Mouse (Mus musculus) C2C12 (cell line): ENCODE results near the gene 2010111I01Rik. TPM values are rescaled to one million over a fixed set of nuclear protein-coding genes. Genes with fewer than 3 reads are reported as not detected.

Experiments
- H3K27me3 ChIP-seq: one replicate; pipeline ENCODE4 v1.6.1; 2011; ENCODE audit not compliant: control insufficient read depth, insufficient read depth, insufficient read length
- H3K36me3 ChIP-seq: one replicate; pipeline ENCODE4 v1.6.1; 2011; ENCODE audit not compliant: control insufficient read depth, insufficient read depth
- H3K4me3 ChIP-seq: one replicate; pipeline ENCODE4 v1.5.1; 2011; ENCODE audit warnings: mild to moderate bottlenecking, control low read depth; ENCODE audit not compliant: poor library complexity, insufficient read depth, severe bottlenecking
- H3K79me2 ChIP-seq: one replicate; pipeline ENCODE4 v1.6.1; 2011; ENCODE audit not compliant: control insufficient read depth, insufficient read depth
- H3K79me3 ChIP-seq: one replicate; pipeline ENCODE4 v1.6.1; 2011; ENCODE audit warnings: low read depth, control low read depth
- H3ac ChIP-seq: one replicate; pipeline ENCODE3; 2011; ENCODE audit warnings: low read depth; ENCODE audit not compliant: control insufficient read depth, insufficient read length
- CEBPB ChIP-seq: IDR thresholded peaks from one replicate; pipeline ENCODE4 v1.6.1; 2011; ENCODE audit warnings: low read depth, mild to moderate bottlenecking, control low read depth, moderate library complexity
- CTCF ChIP-seq: IDR thresholded peaks from one replicate; pipeline ENCODE4 v1.5.1; 2011; ENCODE audit not compliant: control insufficient read depth, insufficient read depth, insufficient read length
- FOSL1 ChIP-seq: IDR thresholded peaks from one replicate; pipeline ENCODE4 v1.8.0; 2011; ENCODE audit warnings: mild to moderate bottlenecking, low read length; ENCODE audit not compliant: poor library complexity, insufficient read depth, severe bottlenecking
- MAX ChIP-seq: IDR thresholded peaks from one replicate; pipeline ENCODE4 v1.6.1; 2011; ENCODE audit warnings: mild to moderate bottlenecking, control low read depth
- MYOD1 ChIP-seq: IDR thresholded peaks from one replicate; pipeline ENCODE4 v1.6.1; 2011; ENCODE audit warnings: low read depth; ENCODE audit not compliant: control insufficient read depth, insufficient read length
- MYOG ChIP-seq: IDR thresholded peaks from one replicate; pipeline ENCODE4 v1.6.1; 2011; ENCODE audit not compliant: control insufficient read depth, insufficient read length; ENCODE audit errors: extremely low read depth
- USF1 ChIP-seq: IDR thresholded peaks from one replicate; pipeline ENCODE4 v1.6.1; 2011; ENCODE audit warnings: low read depth, mild to moderate bottlenecking, control low read depth, moderate library complexity
- polyA plus RNA-seq: library from polyadenylated mRNA; unstranded; fragments of >200 nt; fragmentation: generic; extraction: Trizol; gene quantifications from one replicate; pipeline ENCODE4 v1.2.1, GENCODE M21; 2012; ENCODE audit warnings: missing spikeins

2010111I01Rik gene
- polyA plus RNA-seq, 1 experiment = 91.7 TPM

- H3ac ChIP-seq = no peak overlapping the region
- H3K79me3 ChIP-seq = no peaks in the 10 kb centered on the region
- no peak overlapping the region for H3K4me3 ChIP-seq
- no peaks in the 10 kb centered on the region for H3K79me2 ChIP-seq
- H3K27me3 ChIP-seq = no peaks in the 10 kb centered on the region
- H3K36me3 ChIP-seq = no peaks in the 10 kb centered on the region
- TF ChIP-seq CEBPB (no peak), MAX (peak; percentile 58)
Observed at GRCm38 (mm10) chr13:63092299-63092698, 127.6 kb downstream of the 2010111I01Rik start.

- Histone ChIP-seq H3K4me3 (no peak overlapping the region), H3K36me3 (no peaks in the 10 kb centered on the region), H3K79me3 (no peaks in the 10 kb centered on the region), H3K27me3 (no peaks in the 10 kb centered on the region), H3ac (no peak overlapping the region), H3K79me2 (no peaks in the 10 kb centered on the region)
- TF ChIP-seq CEBPB = no peak
- TF ChIP-seq FOSL1 = no peak
Observed at GRCm38 (mm10) chr13:63092874-63093273, 128.2 kb downstream of the 2010111I01Rik start.

GRCm38 (mm10) chr13:63093636-63094035, 128.9 kb downstream of the 2010111I01Rik start:
- no peak overlapping the region for H3ac ChIP-seq
- H3K36me3 ChIP-seq = no peaks in the 10 kb centered on the region
- TF ChIP-seq USF1 (no peak), FOSL1 (peak; percentile 20)
- no peaks in the 10 kb centered on the region for H3K79me3 ChIP-seq
- H3K79me2 ChIP-seq = no peaks in the 10 kb centered on the region
- no peak overlapping the region for H3K4me3 ChIP-seq
- H3K27me3 ChIP-seq = no peaks in the 10 kb centered on the region

DNA sequence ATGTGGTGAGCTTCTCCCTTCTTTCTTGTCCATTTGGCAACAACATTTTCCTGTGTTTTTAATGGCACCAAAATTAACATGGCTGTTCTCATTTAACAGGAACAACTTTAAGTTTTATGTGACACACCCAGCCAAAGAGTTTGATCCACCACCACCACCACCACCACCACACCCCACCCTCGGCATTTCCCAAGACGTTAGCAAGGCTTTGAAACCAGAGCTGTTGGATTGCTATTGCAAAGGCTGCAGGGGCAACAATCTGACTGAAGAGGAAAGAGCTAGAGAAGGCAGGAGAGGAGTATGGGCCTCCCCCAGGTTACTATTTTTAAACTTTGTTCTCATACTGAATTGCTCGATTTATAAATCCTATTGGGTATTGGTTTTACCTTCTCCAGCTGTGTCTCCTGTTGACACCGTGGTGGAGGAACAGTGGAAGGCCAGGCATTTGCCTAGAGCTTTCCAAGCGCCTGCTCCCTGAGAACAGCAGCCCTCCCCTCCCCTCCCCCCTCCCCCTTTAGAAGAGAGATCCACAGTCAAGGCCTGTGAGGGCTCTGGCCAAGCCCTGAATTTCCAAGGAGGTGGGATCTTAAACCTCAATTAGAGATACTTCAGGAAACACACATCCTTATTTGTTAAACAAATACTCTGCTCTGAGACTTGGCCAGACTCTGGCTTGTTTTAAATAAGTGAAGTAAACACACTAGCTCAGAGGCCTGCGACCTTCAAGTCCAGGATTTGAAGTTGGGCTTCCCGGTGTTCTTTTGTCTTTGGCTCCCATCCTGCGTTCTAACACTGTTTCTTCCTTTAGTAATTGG, 129.8 kb downstream of the 2010111I01Rik start:
- no peak overlapping the region for H3ac ChIP-seq
- TF ChIP-seq MYOD1 (no peak), USF1 (no peak), MYOG (no peak), CEBPB (no peak), FOSL1 (no peak), MAX (no peak), CTCF (no peak)

GRCm38 (mm10) chr13:63096764-63097163, 132.1 kb downstream of the 2010111I01Rik start:
- H3K27me3 ChIP-seq = no peaks in the 10 kb centered on the region
- no peaks in the 10 kb centered on the region for H3K36me3 ChIP-seq
- H3ac ChIP-seq = no peak overlapping the region
- no peaks in the 10 kb centered on the region for H3K79me2 ChIP-seq
- TF ChIP-seq CTCF = no peak
- no peak for TF ChIP-seq MYOD1
- TF ChIP-seq MAX = no peak
- TF ChIP-seq USF1 = no peak
- no peak for TF ChIP-seq FOSL1
- no peak for TF ChIP-seq CEBPB
- no peak for TF ChIP-seq MYOG
- H3K79me3 ChIP-seq = no peaks in the 10 kb centered on the region
- no peak overlapping the region for H3K4me3 ChIP-seq

More for the DNA sequence above, 129.8 kb downstream of the 2010111I01Rik start:
- no peaks in the 10 kb centered on the region for H3K27me3 ChIP-seq
- no peaks in the 10 kb centered on the region for H3K79me3 ChIP-seq
- H3K36me3 ChIP-seq = no peaks in the 10 kb centered on the region
- H3K79me2 ChIP-seq = no peaks in the 10 kb centered on the region
- no peak overlapping the region for H3K4me3 ChIP-seq

DNA sequence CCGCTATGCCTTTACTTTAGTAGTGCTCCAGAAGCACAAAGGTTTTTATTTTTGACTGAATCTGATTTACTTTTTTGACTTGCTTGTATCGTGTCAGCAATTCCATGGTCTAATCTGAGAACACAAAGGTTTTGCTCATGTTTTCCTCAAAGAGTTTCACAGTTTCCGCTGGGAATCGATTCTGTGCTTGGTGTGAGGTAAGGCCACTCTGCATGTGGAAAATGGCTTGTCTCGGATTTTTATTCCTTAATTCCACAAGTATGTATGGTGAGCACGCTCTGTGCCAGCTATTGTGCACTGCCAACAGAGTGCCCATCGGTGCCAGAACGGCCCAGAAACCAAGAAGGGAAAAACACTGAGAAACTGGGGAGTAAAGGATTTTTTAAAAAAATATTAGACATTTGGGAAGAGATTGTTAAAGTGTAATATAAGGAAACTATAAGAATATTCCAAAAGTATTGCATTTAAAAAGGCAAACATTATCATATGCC, 132.8 kb downstream of the 2010111I01Rik start:
- Histone ChIP-seq H3K79me2 (no peaks in the 10 kb centered on the region), H3K79me3 (no peaks in the 10 kb centered on the region), H3K4me3 (no peak overlapping the region), H3K36me3 (no peaks in the 10 kb centered on the region), H3K27me3 (no peaks in the 10 kb centered on the region), H3ac (no peak overlapping the region)
- no peak for TF ChIP-seq CTCF
- no peak for TF ChIP-seq MAX
- no peak for TF ChIP-seq MYOD1
- no peak for TF ChIP-seq FOSL1
- TF ChIP-seq CEBPB = no peak
- TF ChIP-seq MYOG = no peak
- no peak for TF ChIP-seq USF1

- H3K79me3 ChIP-seq = no peaks in the 10 kb centered on the region
- no peak overlapping the region for H3K4me3 ChIP-seq
- H3K36me3 ChIP-seq = no peaks in the 10 kb centered on the region
- H3K79me2 ChIP-seq = no peaks in the 10 kb centered on the region
- no peak for TF ChIP-seq USF1
- no peak for TF ChIP-seq MYOD1
- TF ChIP-seq FOSL1 = no peak
- no peak for TF ChIP-seq MYOG
- no peak for TF ChIP-seq CTCF
- no peak for TF ChIP-seq CEBPB
- TF ChIP-seq MAX = no peak
- H3ac ChIP-seq = no peak overlapping the region
- H3K27me3 ChIP-seq = no peaks in the 10 kb centered on the region
Observed at GRCm38 (mm10) chr13:63101761-63102160, 137.1 kb downstream of the 2010111I01Rik start.
